In genomic region chr13:84757896-84758567, GRCm38 (mm10) we compare ENCODE assay signal across 10 mouse cellular contexts.
A peak's percentile ranks its signal among the peaks of the same experiment; 100 is the strongest.
DNase-seq lines count a peak whose midpoint lies in the region; ATAC-seq lines count a peak whose summit lies in the region.
"Had no signal": no experiment of that assay in that cellular context is flagged by ENCODE, and none has a peak within 500 bp of the region (broad histone marks: within the 10 kb centered on the region; RNA-seq: fewer than 3 reads in every experiment).

No protein-coding gene starts in this region.

- peak overlapping the region; percentile 30 for H3K27ac ChIP-seq in hindbrain, embryonic 11.5 days (ENCODE audit: low read depth, low read length)
- H3K27ac ChIP-seq in neural tube, embryonic 11.5 days (ENCODE audit: low read depth, low read length) = no peak overlapping the region

- peak; percentile 76 for ATAC-seq in hindbrain, embryonic 11.5 days (ENCODE audit: low FRiP score)
- peak; percentile 67 for ATAC-seq in neural tube, embryonic 11.5 days (ENCODE audit: insufficient read depth, low FRiP score, low TSS enrichment)
- no peak for ATAC-seq in inflammation-experienced regulatory T-cells, adult 6 months

- H3K36me3 ChIP-seq in hindbrain, embryonic 11.5 days (ENCODE audit: control insufficient read depth, insufficient read depth, low read length) = no peaks in the 10 kb centered on the region
- no peaks in the 10 kb centered on the region for H3K36me3 ChIP-seq in neural tube, embryonic 11.5 days (ENCODE audit: control insufficient read depth, insufficient read depth, low read length)

- no peaks in the 10 kb centered on the region; the same call in 1 of the 2 replicates for H3K4me1 ChIP-seq in hindbrain, embryonic 11.5 days (replicated peaks; ENCODE audit: control insufficient read depth, insufficient read depth, low read length)
- 0 out of 2 replicates have a peak, but pooled peaks cover 3% of the 10 kb centered on the region for H3K4me1 ChIP-seq in neural tube, embryonic 11.5 days (ENCODE audit: control insufficient read depth, insufficient read depth, low read length)

- no peak overlapping the region for H3K9ac ChIP-seq in hindbrain, embryonic 11.5 days (ENCODE audit: low read depth, low read length)
- H3K9ac ChIP-seq in neural tube, embryonic 11.5 days (ENCODE audit: low read length) = 0 out of 2 replicates have a peak overlapping the region, but pooled peaks have one; percentile 26
- H3K9ac ChIP-seq: liver, postnatal 0 days had no signal

- DNase-seq in layer of hippocampus, postnatal 10 days (ENCODE audit: low spot score in 2 of 2) = peak; percentile 36 to 44
- DNase-seq in layer of hippocampus, adult 9-11 months = no peak
- peak; percentile 42 to 69 for DNase-seq in cerebellum, postnatal 10 days
- DNase-seq in hindbrain, embryonic 11.5 days (ENCODE audit: low spot score) = peak; percentile 27
- DNase-seq in neural tube, embryonic 11.5 days (ENCODE audit: low spot score) = peak; percentile 12
- DNase-seq in thymus, postnatal 36 days = no peak
- DNase-seq in ovary, postnatal 14 days (ENCODE audit: low spot score) = no peak

- H3K9me3 ChIP-seq in hindbrain, embryonic 11.5 days (ENCODE audit: control insufficient read depth, low read length) = no peaks in the 10 kb centered on the region
- no peaks in the 10 kb centered on the region for H3K9me3 ChIP-seq in neural tube, embryonic 11.5 days (ENCODE audit: control insufficient read depth, low read length)

- WGBS in hindbrain, embryonic 11.5 days = 40% methylated on average over 10 of the region's 10 CpGs
- WGBS in neural tube, embryonic 11.5 days = 44% methylated on average over 10 of the region's 10 CpGs

- no peaks in the 10 kb centered on the region for H3K27me3 ChIP-seq in hindbrain, embryonic 11.5 days (ENCODE audit: control insufficient read depth, insufficient read depth, low read length)
- H3K27me3 ChIP-seq in neural tube, embryonic 11.5 days (ENCODE audit: control insufficient read depth, insufficient read depth, low read length) = no peaks in the 10 kb centered on the region
- H3K27me3 ChIP-seq: CH12.LX had no signal

- H3K4me3 ChIP-seq in hindbrain, embryonic 11.5 days (ENCODE audit: low read depth, low read length) = no peak overlapping the region
- H3K4me3 ChIP-seq in neural tube, embryonic 11.5 days (ENCODE audit: low read depth, low read length) = no peak overlapping the region

- 0 out of 2 replicates have a peak overlapping the region, but pooled peaks have one; percentile 11 for H3K4me2 ChIP-seq in hindbrain, embryonic 11.5 days (replicated peaks; ENCODE audit: low read depth, low read length)
- no peak overlapping the region; the same call in 1 of the 2 replicates for H3K4me2 ChIP-seq in neural tube, embryonic 11.5 days (ENCODE audit: low read depth)

Comparison
In these comparisons a context has a peak if more than half of its experiments do, and no peak if none do; other contexts are left out.
1. DNase-seq: peak in layer of hippocampus, postnatal 10 days (2 of 2), cerebellum, postnatal 10 days (2 of 2), hindbrain, embryonic 11.5 days (single experiment) and neural tube, embryonic 11.5 days (single experiment); none in layer of hippocampus, adult 9-11 months (single experiment), thymus, postnatal 36 days (0 of 2) and ovary, postnatal 14 days (single experiment).